Mouse (Mus musculus) left cerebral cortex, postnatal 36 days (tissue): ENCODE results near the gene Fmnl2. TPM values are rescaled to one million over a fixed set of nuclear protein-coding genes. Genes with fewer than 3 reads are reported as not detected.

Experiments
- DNase-seq, 2 experiments: peaks; one replicate each; pipeline ENCODE4 v3.0.0; 2021 to 2022; ENCODE audit warnings: low spot score in 2 of 2, mixed read lengths in 1 of 2
- intact Hi-C: fragments of 180-260 bp; cut with DNase I; formaldehyde crosslinking; loops from one replicate; pipeline ENCODE4 v1.15.1; 2025
- total RNA-seq, 2 experiments: library from RNA; stranded (reverse); gene quantifications; 2 replicates each; pipeline ENCODE4 v1.2.3; 2021

Gene Fmnl2
- total RNA-seq, 2 experiments from 2014 or later: 39.4 to 43.9 TPM

GRCm38 (mm10) chr2:52902456-52902855, 44.8 kb downstream of the Fmnl2 start:
- intact Hi-C loops: loop anchor here (5.0 kb wide), 1 partner anchor 40 kb away; no protein-coding TSS in a partner anchor
- DNase-seq: no peak

- no peak for DNase-seq
- intact Hi-C loops: loop anchor here (5.0 kb wide), 1 partner anchor 41 kb away; no protein-coding TSS in a partner anchor
These were observed 45.7 kb downstream of the Fmnl2 start for GRCm38 (mm10) chr2:52903228-52903963.

- no peak for DNase-seq
- intact Hi-C loops: loop anchor here (5.0 kb wide), 1 partner anchor 42 kb away; no protein-coding TSS in a partner anchor
These were observed 46.9 kb downstream of the Fmnl2 start for GRCm38 (mm10) chr2:52904526-52904925.

- intact Hi-C loops: no loop called here
- DNase-seq: no peak
These were observed 55.7 kb downstream of the Fmnl2 start for GRCm38 (mm10) chr2:52913311-52913710.

- intact Hi-C loops: no loop called here
These were observed 56.1 kb downstream of the Fmnl2 start for GRCm38 (mm10) chr2:52913746-52914145.

GRCm38 (mm10) chr2:52915536-52915935, 57.9 kb downstream of the Fmnl2 start:
- intact Hi-C loops: no loop called here
- DNase-seq: no peak

More at GRCm38 (mm10) chr2:52913746-52914145, 56.1 kb downstream of the Fmnl2 start:
- no peak for DNase-seq

- DNase-seq: no peak
- intact Hi-C loops: no loop called here
These were observed 60.4 kb downstream of the Fmnl2 start for GRCm38 (mm10) chr2:52918094-52918493.

- intact Hi-C loops: no loop called here
- no peak for DNase-seq
These were observed 63.2 kb downstream of the Fmnl2 start for GRCm38 (mm10) chr2:52920701-52921435.

DNA sequence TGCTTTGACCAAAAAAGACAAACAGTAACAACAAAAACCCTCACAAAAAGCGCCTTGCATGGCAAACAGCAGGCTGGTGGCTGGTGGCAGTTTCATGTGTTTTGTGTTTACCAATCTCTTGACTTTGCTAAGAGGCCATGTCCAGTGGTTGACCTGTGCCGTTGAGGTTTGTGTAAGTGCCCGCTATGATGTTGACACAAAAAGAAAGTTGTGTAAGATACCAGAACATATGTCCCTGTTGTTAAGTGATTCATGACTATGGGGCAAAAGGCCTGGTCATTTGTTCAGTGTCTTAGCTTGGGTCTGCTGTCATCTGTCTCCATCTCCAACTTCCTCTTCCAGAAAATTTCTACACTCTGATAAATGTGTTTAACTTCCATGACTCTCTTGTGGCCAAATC, 67.4 kb downstream of the Fmnl2 start:
- intact Hi-C loops: no loop called here
- DNase-seq: no peak

GRCm38 (mm10) chr2:52927381-52927780, 69.7 kb downstream of the Fmnl2 start:
- intact Hi-C loops: no loop called here
- no peak for DNase-seq

- no peak for DNase-seq
- intact Hi-C loops: no loop called here
These were observed 70.2 kb downstream of the Fmnl2 start for GRCm38 (mm10) chr2:52927858-52928301.

DNA sequence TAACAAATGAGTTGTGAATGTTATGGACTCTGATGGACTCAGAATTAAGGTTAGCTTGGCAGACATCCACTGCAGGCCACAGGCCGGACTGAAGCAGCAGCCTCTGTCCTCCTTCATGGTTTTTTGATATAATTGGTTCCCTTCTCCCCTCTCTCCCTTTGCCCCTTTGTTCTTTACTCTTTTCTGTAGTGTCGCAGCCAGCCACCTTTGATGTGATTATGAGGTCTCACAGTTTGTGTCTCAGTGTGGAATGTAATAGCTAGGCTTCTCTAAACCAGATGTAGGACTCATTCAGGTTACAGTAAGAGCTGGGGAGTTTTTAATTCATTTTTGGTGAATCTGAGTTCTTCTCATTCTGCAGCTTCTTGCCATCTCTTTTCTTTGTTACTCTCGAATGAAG, 70.7 kb downstream of the Fmnl2 start:
- intact Hi-C loops: no loop called here
- no peak for DNase-seq

- DNase-seq: no peak
- intact Hi-C loops: no loop called here
These were observed 72.6 kb downstream of the Fmnl2 start for GRCm38 (mm10) chr2:52930106-52930868.

DNA sequence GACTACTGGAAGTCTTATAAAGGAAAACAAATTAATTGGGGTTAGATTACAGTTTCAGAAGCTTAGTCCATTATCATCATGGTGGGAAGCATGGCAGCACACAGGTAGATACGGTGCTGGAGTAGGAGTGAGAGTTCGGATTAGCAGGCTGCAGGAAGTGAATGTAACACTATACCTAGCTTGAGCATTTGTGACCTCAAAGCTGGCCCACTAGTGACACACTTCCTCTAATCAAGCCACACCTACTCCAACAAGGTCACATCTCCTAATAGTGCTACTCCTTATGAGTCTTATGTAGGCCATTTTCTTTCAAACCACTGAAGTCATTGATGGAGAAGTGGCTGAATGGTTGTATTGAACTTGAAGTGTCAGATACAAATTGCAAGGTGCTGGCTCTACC, 73.7 kb downstream of the Fmnl2 start:
- intact Hi-C loops: no loop called here
- DNase-seq: no peak

GRCm38 (mm10) chr2:52935906-52936305, 78.2 kb downstream of the Fmnl2 start:
- intact Hi-C loops: no loop called here

DNA sequence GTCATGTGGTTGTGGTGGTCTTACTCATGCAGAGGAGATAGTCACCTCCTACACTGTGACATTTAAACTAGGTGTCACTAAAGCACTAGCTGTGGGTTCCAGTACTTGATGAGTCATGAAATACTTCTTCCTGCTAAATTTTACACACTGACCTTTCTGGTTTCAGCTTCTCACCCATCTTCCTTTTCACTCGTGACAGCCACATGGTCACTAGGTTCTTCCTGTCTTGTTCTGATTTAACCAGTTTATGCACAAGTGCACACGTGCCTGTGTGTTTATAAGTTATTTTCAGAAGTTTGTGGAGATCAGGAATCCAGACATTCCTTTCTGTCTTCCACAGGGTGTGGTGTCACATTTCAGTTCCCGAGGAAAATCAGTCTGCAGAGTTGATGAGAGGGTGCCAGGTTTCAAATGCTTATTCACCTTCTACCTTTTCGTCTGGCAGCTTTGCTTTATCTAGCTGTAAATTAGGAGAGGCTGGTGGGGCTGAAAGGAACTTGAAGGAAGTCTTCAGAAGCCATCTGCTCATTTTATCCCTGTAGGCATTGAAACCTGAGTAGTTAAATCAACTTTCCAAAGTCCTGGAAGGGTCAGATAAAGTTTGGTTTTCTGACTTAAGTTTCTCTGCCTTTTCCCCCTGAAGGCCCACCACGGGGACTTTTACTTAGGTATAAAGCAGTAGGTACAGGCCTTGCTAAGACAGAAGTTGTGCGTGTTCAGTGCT, 80.9 kb downstream of the Fmnl2 start:
- DNase-seq: no peak
- intact Hi-C loops: no loop called here

More at GRCm38 (mm10) chr2:52935906-52936305, 78.2 kb downstream of the Fmnl2 start:
- DNase-seq: no peak

- no peak for DNase-seq
- intact Hi-C loops: loop anchor here (5.0 kb wide), 1 partner anchor 87 kb away; the partner anchor contains the start of gene Fmnl2
These were observed 86.2 kb downstream of the Fmnl2 start for GRCm38 (mm10) chr2:52943644-52944423.

- DNase-seq: no peak
- intact Hi-C loops: loop anchor here (5.0 kb wide), 1 partner anchor 87 kb away; the partner anchor contains the start of gene Fmnl2
These were observed 86.9 kb downstream of the Fmnl2 start for GRCm38 (mm10) chr2:52944594-52944993.
